Mouse (Mus musculus) liver, adult 2 months (tissue): ENCODE data around the gene Lama1. TPM values are rescaled to one million over a fixed set of nuclear protein-coding genes. Genes with fewer than 3 reads are reported as not detected.
A peak's percentile ranks its signal among the peaks of the same experiment; 100 is the strongest.

Experiments
- DNase-seq: peaks from one replicate; pipeline ENCODE4 v3.0.0-alpha.2; 2011; ENCODE audit warnings: low read depth, low spot score; ENCODE audit errors: extremely low read depth
- H3K27ac ChIP-seq: fragments of 200-500 bp; replicated peaks from 2 replicates; pipeline ENCODE4 v1.5.1; 2012; ENCODE audit warnings: low read depth, mild to moderate bottlenecking, control low read depth, inconsistent platforms, low read length; ENCODE audit not compliant: insufficient read depth
- H3K27me3 ChIP-seq: fragments of 200-500 bp; 2 replicates; pipeline ENCODE4 v1.6.1; 2012; ENCODE audit warnings: mild to moderate bottlenecking, moderate library complexity, low read length, inconsistent platforms; ENCODE audit not compliant: control insufficient read depth, insufficient read depth
- H3K36me3 ChIP-seq: fragments of 200-500 bp; 2 replicates; pipeline ENCODE4 v1.6.1; 2012; ENCODE audit warnings: low read length, inconsistent platforms; ENCODE audit not compliant: control insufficient read depth, insufficient read depth
- H3K4me1 ChIP-seq: fragments of 200-500 bp; 2 replicates; pipeline ENCODE4 v1.6.1; 2011; ENCODE audit warnings: low read length; ENCODE audit not compliant: control insufficient read depth, insufficient read depth
- H3K4me3 ChIP-seq: fragments of 200-500 bp; 2 replicates; pipeline ENCODE4 v1.5.1; 2011; ENCODE audit warnings: low read depth, mild to moderate bottlenecking, control low read depth, low read length, moderate library complexity; ENCODE audit not compliant: insufficient read depth
- H3K79me2 ChIP-seq: fragments of 200-500 bp; 2 replicates; pipeline ENCODE4 v1.6.1; 2012; ENCODE audit warnings: inconsistent platforms, mild to moderate bottlenecking, low read length, moderate library complexity; ENCODE audit not compliant: control insufficient read depth, insufficient read depth
- H3K9ac ChIP-seq: fragments of 200-500 bp; 2 replicates; pipeline ENCODE4 v1.6.1; 2012; ENCODE audit warnings: low read depth, mild to moderate bottlenecking, control low read depth, inconsistent platforms, low read length
- CTCF ChIP-seq: fragments of 200-500 bp; IDR thresholded peaks from 2 replicates; pipeline ENCODE4 v1.5.1; 2011; ENCODE audit warnings: low read depth, low read length, control low read depth
- POLR2A ChIP-seq: fragments of 200-500 bp; IDR thresholded peaks from 2 replicates; pipeline ENCODE4 v1.6.1; 2011; ENCODE audit warnings: low read length, control low read depth; ENCODE audit not compliant: insufficient read depth; ENCODE audit errors: extremely low read depth
- WGBS: fragments of 180-500 bp; shearing (Covaris S2); methylation state at CpG from one replicate; pipeline ENCODE4 v1.1.7; 2018; 5-methylcytosine and 5-hydroxymethylcytosine counted together
- polyA plus RNA-seq: library from polyadenylated mRNA; depleted of rRNA; stranded (reverse); fragments of >200 nt; gene quantifications from 2 replicates; pipeline ENCODE4 v1.2.3, GENCODE M21; 2012; rRNA removed
- total RNA-seq: library from RNA; depleted of rRNA; stranded (reverse); fragments of >200 nt; gene quantifications from 2 replicates; pipeline ENCODE4 v1.2.3, GENCODE M21; 2014; rRNA removed

Gene Lama1
- total RNA-seq = 2.8 and 4.3 TPM in 2 replicates
- 5.0 and 5.6 TPM in 2 replicates for polyA plus RNA-seq

DNA sequence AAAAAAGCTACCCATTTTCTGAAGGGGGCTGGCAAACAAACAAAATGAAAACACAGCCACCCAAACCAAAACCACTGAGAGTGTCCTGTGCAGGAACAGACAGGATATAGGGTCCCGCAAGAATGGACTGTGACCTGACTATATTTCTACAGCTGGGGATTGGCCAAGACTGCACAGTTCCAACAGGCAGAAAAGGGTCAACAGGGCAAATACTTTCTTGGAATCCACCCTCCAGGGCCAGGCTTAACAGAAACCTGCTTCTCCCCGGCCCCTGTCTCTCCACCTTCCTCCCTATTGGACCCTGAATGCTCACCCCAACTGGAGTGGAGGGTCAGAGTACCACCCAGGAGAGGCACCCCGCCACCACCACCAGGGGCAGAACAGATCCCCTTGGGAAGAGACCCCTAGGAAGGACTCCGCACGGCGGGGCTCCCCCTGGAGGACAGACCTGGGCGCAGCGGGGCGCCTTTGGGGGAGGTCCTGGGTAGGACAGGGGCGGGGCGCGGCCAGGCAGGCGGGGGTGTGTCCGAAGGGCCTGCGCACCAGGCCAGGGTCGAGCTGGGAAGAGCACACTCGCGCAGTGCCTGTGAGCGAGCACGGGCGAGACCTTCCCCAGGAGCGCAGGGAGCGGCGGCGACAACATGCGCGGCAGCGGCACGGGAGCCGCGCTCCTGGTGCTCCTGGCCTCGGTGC, at the start of gene Lama1:
TSS of gene Lama1 (plus strand) at position 566 of the 693 bp plus-strand sequence.
- H3K9ac ChIP-seq = peak within 1 kb of the TSS; percentile 51
- H3K27ac ChIP-seq = no peak within 1 kb of the TSS
- no peaks in the 10 kb centered on the region; the same call in 1 of the 2 replicates for H3K27me3 ChIP-seq
- TF ChIP-seq CTCF (0 out of 2 replicates have a peak, but pooled peaks have one; percentile 20), POLR2A (no peak)
- WGBS = 1% methylated on average over 32 of the region's 32 CpGs
- H3K4me3 ChIP-seq = peak within 1 kb of the TSS; percentile 58
- no peaks in the 10 kb centered on the region for H3K36me3 ChIP-seq
- DNase-seq = no peak
- peaks cover 2% of the 10 kb centered on the region; the same call in 1 of the 2 replicates for H3K4me1 ChIP-seq
- no peaks in the 10 kb centered on the region for H3K79me2 ChIP-seq

DNA sequence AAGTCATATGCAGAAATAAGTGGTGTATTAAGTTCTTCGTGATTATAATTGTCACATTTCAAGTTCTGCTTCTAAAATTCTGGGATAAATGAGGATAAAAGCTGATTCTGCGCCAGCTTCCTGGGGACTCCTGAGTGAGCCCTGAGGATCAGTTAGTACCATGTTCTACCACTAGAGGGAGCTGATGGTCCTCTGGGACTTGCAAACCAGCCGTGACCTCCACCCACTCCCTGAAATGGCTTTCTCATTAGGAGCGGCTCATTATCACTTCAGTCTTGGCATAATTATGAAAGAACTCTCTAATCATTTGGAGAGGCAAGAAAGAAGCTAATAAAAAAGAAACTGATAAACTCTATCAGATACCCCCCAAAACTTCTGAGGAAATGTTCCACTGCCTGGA, 45.6 kb upstream of the Lama1 start:
- H3K4me1 ChIP-seq = no peaks in the 10 kb centered on the region
- H3K36me3 ChIP-seq = no peaks in the 10 kb centered on the region
- 11% methylated on average over 4 of the region's 4 CpGs for WGBS
- peak; percentile 45 for DNase-seq
- no peak overlapping the region for H3K27ac ChIP-seq
- H3K4me3 ChIP-seq = no peak overlapping the region
- no peak for TF ChIP-seq POLR2A
- peak; percentile 82 for TF ChIP-seq CTCF
- no peaks in the 10 kb centered on the region for H3K79me2 ChIP-seq
- no peaks in the 10 kb centered on the region for H3K27me3 ChIP-seq
- no peak overlapping the region for H3K9ac ChIP-seq

- Histone ChIP-seq H3K9ac (no peak overlapping the region), H3K27me3 (no peaks in the 10 kb centered on the region), H3K4me3 (no peak overlapping the region), H3K36me3 (no peaks in the 10 kb centered on the region), H3K79me2 (no peaks in the 10 kb centered on the region), H3K4me1 (no peaks in the 10 kb centered on the region), H3K27ac (no peak overlapping the region)
- no peak for TF ChIP-seq CTCF
- TF ChIP-seq POLR2A = no peak
- 61% methylated on average over 3 of the region's 3 CpGs for WGBS
- no peak for DNase-seq
These were observed 32.8 kb upstream of the Lama1 start for GRCm38 (mm10) chr17:67664299-67664698.

- no peak for DNase-seq
- Histone ChIP-seq H3K27me3 (no peaks in the 10 kb centered on the region), H3K4me1 (no peaks in the 10 kb centered on the region), H3K79me2 (no peaks in the 10 kb centered on the region), H3K9ac (no peak overlapping the region), H3K4me3 (no peak overlapping the region), H3K36me3 (no peaks in the 10 kb centered on the region), H3K27ac (no peak overlapping the region)
- TF ChIP-seq CTCF (no peak), POLR2A (no peak)
- WGBS = 52% methylated on average over 5 of the region's 5 CpGs
These were observed 30.1 kb upstream of the Lama1 start for GRCm38 (mm10) chr17:67666981-67667380.

DNA sequence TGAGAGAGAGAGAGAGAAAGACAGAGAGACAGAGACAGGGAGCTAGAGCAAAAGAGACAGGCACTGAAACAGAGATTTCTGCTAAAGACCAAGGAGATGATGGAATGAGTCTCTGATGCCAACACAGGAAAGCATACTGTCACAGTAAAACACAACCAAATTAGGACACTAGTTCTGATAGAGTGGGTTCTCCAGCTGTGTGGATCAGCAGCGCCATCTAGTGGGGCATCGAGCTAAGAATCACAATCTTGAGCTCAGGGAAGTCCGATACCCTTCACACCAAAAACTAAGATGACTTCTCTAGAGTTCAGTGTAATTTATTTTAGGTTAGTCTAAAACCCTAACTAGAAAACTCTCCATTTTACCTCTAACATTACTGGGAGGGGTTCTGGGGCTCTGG, 29.1 kb upstream of the Lama1 start:
- H3K4me1 ChIP-seq = no peaks in the 10 kb centered on the region

DNA sequence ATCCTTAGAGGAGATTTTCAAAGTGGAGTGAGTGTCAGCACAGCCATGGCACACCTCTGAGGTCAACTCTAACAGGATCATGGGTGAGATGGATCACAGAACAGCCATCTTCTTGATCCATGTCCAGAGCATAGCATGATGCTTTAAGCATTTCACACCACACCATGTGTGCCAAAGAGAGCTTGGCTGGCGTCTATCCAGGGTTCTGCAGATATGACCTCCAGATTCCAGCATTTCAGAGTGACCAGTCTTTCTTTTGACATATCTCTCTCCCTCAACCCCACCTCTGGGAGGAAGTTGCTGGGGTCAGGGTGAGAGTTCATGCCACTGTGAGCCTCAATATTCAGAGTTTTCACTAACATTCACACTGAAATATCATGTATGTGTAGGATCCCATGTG, 18.5 kb upstream of the Lama1 start:
- WGBS = 69% methylated on average over 1 of the region's 1 CpGs
- no peak overlapping the region for H3K4me3 ChIP-seq
- no peaks in the 10 kb centered on the region for H3K4me1 ChIP-seq
- no peaks in the 10 kb centered on the region for H3K36me3 ChIP-seq
- no peak for TF ChIP-seq CTCF
- no peak for TF ChIP-seq POLR2A
- no peak overlapping the region for H3K9ac ChIP-seq
- H3K27ac ChIP-seq = no peak overlapping the region
- no peaks in the 10 kb centered on the region for H3K79me2 ChIP-seq
- H3K27me3 ChIP-seq = no peaks in the 10 kb centered on the region
- no peak for DNase-seq

More for the DNA sequence above, 29.1 kb upstream of the Lama1 start:
- Histone ChIP-seq H3K79me2 (no peaks in the 10 kb centered on the region), H3K36me3 (no peaks in the 10 kb centered on the region), H3K9ac (no peak overlapping the region), H3K27ac (no peak overlapping the region), H3K4me3 (no peak overlapping the region), H3K27me3 (no peaks in the 10 kb centered on the region)
- WGBS = 15% methylated on average over 3 of the region's 3 CpGs
- TF ChIP-seq POLR2A (no peak), CTCF (peak; percentile 75)
- DNase-seq = peak; percentile 15
